Mouse (Mus musculus): Measurements from ENCODE around the gene Pram1. TPM values are rescaled to one million over a fixed set of nuclear protein-coding genes. Genes with fewer than 3 reads are reported as not detected.

Gene Pram1
- polyA plus RNA-seq, 1 experiment: 0.42 TPM

DNA sequence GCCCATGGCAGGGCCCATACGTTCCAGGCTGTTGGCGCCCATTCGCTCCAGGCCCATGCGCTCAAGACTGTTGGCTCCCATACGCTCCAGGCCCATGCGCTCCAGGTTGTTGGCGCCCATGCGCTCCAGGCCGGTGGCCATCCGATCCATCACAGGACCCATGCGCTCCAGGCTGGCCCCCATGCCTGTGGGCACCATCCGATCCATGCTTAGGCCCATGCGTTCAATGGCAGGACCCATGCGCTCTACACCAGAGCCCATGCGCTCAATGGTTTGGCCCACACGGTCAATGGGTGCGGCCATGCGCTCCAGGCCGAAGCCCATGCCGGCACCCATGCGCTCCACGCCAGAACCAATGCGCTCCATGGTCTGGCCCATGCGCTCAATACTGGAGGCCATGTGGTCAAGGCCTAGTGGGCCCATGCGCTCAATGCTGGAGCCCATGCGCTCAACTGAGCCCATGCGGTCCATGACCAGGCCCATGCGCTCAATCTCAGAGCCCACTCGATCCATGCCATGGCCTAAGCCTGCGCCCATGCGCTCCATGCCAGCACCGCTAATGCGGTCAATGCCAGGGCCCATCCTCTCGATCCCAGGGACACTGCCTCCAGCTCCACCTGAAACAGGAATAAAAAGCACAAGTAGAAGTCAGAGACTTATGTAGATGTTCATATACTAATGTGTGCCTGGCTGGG, 12.1 kb downstream of the Pram1 start:
- no peak for TF ChIP-seq CTCF (IDR thresholded peaks at IDR 0.05; ENCODE audit: extremely low read depth, insufficient read depth, low read length)
- no peak for TF ChIP-seq POLR2A (IDR thresholded peaks at IDR 0.05; ENCODE audit: extremely low read depth, insufficient read depth, low read length)
- Histone ChIP-seq H3K4me1 (ENCODE audit: control insufficient read depth, insufficient read depth, low read length) (peaks cover 2% of the 10 kb centered on the region; the same call in 1 of the 2 replicates), H3K27ac (ENCODE audit: insufficient read depth, low read length) (no peak overlapping the region), H3K4me3 (ENCODE audit: insufficient read depth, low read length) (no peak overlapping the region)

DNA sequence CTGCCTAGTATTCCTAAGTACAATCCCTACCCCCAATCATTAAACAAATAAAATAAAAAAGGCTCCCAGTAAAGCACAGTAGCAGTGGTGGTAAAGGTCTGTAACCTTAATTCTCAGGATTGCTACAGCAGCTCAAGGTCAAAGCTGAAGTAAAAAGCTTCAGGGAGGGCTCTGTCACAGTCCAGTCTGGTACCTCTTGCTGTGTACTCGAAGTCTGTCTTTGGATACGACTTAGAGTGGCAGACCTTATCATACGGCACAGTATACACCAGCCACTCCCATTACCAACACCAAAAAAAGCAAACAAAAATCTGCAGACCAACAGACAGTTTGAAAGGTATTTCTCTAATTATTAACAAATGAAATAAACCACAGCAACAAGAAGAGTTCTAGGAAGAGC, 29.0 kb downstream of the Pram1 start:
- no peak overlapping the region for H3K4me3 ChIP-seq (ENCODE audit: insufficient read depth, low read length)
- no peak overlapping the region for H3K27ac ChIP-seq (ENCODE audit: insufficient read depth, low read length)
- H3K4me1 ChIP-seq (ENCODE audit: control insufficient read depth, insufficient read depth, low read length): no peaks in the 10 kb centered on the region
- TF ChIP-seq POLR2A (IDR thresholded peaks at IDR 0.05; ENCODE audit: extremely low read depth, insufficient read depth, low read length) (no peak), CTCF (IDR thresholded peaks at IDR 0.05; ENCODE audit: extremely low read depth, insufficient read depth, low read length) (no peak)

DNA sequence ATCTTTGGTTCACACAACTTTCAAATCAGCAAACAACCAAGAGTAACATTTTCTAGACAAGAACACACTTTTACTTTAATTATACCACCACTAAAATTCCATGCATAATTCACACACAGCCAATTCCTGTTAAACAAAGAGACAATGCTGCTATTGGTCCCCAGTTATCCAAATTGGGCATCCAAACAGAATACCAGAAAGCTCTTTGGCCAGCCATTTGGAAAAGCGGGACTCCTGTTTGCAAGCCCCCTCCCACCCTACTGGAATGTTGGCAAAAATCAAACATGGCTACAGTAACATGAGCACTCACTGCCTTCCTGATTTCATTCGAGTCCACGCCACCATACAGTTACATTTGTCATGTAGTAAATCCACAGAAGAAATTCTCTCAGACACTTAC, 31.8 kb downstream of the Pram1 start:
- Histone ChIP-seq H3K27ac (ENCODE audit: insufficient read depth, low read length) (no peak overlapping the region), H3K4me1 (ENCODE audit: control insufficient read depth, insufficient read depth, low read length) (no peaks in the 10 kb centered on the region; the same call in 1 of the 2 replicates), H3K4me3 (ENCODE audit: insufficient read depth, low read length) (no peak overlapping the region)
- TF ChIP-seq POLR2A (IDR thresholded peaks at IDR 0.05; ENCODE audit: extremely low read depth, insufficient read depth, low read length) (no peak), CTCF (IDR thresholded peaks at IDR 0.05; ENCODE audit: extremely low read depth, insufficient read depth, low read length) (no peak)

DNA sequence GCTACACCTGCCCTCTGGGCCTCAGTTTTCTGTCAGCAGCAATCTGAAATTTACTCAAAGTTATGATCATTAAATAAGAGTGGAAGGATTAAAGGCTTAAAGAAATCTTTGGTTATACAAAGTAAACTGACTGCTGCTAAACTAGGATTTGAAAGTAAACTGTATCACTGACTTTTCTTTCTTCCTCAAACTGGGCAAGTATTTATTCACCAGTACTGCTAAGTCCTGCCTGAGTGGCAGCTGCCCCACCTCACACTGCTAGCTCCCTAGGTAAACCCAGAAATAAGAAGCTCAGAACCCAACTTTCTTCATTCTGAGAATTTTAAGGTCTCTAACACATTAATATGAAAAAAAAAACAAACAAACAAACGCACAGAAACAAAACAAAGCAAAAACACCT, 36.0 kb downstream of the Pram1 start:
- no peak for TF ChIP-seq POLR2A (IDR thresholded peaks at IDR 0.05; ENCODE audit: extremely low read depth, insufficient read depth, low read length)
- TF ChIP-seq CTCF (IDR thresholded peaks at IDR 0.05; ENCODE audit: extremely low read depth, insufficient read depth, low read length): no peak
- Histone ChIP-seq H3K4me3 (ENCODE audit: insufficient read depth, low read length) (no peak overlapping the region), H3K27ac (ENCODE audit: insufficient read depth, low read length) (no peak overlapping the region), H3K4me1 (ENCODE audit: control insufficient read depth, insufficient read depth, low read length) (peaks cover 3% of the 10 kb centered on the region)

DNA sequence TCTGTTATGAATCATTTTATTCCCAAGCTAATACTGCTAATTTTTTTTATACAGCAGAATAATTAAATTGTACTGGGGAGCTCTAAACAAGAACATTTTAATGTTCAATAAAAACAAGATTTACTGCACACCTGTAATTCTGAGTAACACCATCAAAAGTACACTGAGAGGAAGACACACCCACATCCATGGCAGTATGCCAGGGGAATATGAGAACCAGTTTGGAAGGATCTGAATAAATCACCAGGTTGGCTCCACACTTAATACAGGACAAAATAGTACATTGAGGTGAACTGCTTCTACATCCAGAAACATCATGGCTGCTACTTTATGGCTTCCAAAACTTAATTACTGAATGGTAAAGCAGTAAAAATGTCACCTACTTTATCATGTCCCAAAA, 37.6 kb downstream of the Pram1 start:
- H3K4me1 ChIP-seq (ENCODE audit: control insufficient read depth, insufficient read depth, low read length): peaks cover 3% of the 10 kb centered on the region
- TF ChIP-seq CTCF (IDR thresholded peaks at IDR 0.05; ENCODE audit: extremely low read depth, insufficient read depth, low read length): no peak
- TF ChIP-seq POLR2A (IDR thresholded peaks at IDR 0.05; ENCODE audit: extremely low read depth, insufficient read depth, low read length): no peak
- H3K27ac ChIP-seq (ENCODE audit: insufficient read depth, low read length): no peak overlapping the region
- H3K4me3 ChIP-seq (ENCODE audit: insufficient read depth, low read length): no peak overlapping the region

DNA sequence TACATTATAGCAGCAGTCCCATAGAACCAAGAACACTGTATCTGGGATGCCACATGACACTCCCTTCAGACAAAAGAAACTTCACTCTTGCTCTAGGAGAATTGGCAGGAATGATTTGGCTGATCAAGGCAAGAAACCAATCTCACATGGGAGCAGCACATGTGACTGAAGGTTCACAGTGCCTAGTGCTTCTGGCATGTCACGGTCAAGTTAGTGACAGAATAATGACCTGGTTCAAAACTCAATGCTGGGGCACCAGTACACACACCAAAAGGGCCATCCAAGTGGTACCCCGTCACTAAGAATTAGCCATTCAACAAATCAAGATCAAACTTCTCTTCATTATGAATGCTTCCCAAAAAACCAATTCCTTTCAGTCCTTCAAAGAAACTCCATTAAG, 38.2 kb downstream of the Pram1 start:
- Histone ChIP-seq H3K4me1 (ENCODE audit: control insufficient read depth, insufficient read depth, low read length) (peaks cover 3% of the 10 kb centered on the region), H3K4me3 (ENCODE audit: insufficient read depth, low read length) (no peak overlapping the region), H3K27ac (ENCODE audit: insufficient read depth, low read length) (no peak overlapping the region)
- no peak for TF ChIP-seq CTCF (IDR thresholded peaks at IDR 0.05; ENCODE audit: extremely low read depth, insufficient read depth, low read length)
- TF ChIP-seq POLR2A (IDR thresholded peaks at IDR 0.05; ENCODE audit: extremely low read depth, insufficient read depth, low read length): no peak

DNA sequence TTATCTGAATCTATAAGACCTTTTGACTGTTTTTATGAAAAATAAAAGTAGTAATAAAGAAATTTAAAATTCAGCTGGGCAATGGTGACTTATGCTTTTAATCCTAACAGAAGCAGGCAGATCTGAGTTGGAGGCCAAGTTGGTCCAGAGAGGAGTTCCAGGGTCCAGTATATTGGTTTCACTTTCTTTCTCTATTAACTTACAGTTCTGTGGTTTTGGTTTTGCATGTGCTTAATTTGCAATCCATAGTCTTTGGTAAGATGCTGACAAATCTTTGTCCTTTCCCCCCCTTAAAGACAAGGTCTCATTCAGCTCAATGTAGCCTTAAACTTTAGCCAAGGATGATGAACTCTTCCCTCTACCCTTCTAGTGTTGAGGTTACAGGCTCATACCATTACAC, 40.9 kb downstream of the Pram1 start:
- Histone ChIP-seq H3K27ac (ENCODE audit: insufficient read depth, low read length) (no peak overlapping the region), H3K4me3 (ENCODE audit: insufficient read depth, low read length) (no peak overlapping the region), H3K4me1 (ENCODE audit: control insufficient read depth, insufficient read depth, low read length) (peaks cover 9% of the 10 kb centered on the region)
- TF ChIP-seq POLR2A (IDR thresholded peaks at IDR 0.05; ENCODE audit: extremely low read depth, insufficient read depth, low read length) (no peak), CTCF (IDR thresholded peaks at IDR 0.05; ENCODE audit: extremely low read depth, insufficient read depth, low read length) (no peak)

DNA sequence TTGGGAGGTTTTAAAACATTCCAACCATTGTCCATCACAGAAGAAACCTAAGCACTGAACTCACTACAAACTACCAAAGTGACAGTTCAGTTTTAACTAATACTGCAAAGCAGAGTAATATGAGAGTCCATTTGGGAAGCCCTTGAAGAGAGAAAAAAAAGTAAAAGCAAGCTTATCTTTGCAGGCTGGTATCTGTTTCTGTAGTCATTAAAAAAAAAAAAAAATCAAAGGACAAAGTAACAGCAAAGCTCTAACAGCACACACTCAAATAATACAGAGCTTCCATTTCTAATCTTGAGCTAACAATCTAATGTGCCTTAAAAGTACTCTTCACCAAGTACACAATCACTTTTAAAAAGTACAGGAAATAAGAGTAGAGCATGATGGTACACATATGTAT, 43.9 kb downstream of the Pram1 start:
- Histone ChIP-seq H3K27ac (ENCODE audit: insufficient read depth, low read length) (no peak overlapping the region), H3K4me1 (ENCODE audit: control insufficient read depth, insufficient read depth, low read length) (peaks cover 9% of the 10 kb centered on the region), H3K4me3 (ENCODE audit: insufficient read depth, low read length) (no peak overlapping the region)
- no peak for TF ChIP-seq CTCF (IDR thresholded peaks at IDR 0.05; ENCODE audit: extremely low read depth, insufficient read depth, low read length)

DNA sequence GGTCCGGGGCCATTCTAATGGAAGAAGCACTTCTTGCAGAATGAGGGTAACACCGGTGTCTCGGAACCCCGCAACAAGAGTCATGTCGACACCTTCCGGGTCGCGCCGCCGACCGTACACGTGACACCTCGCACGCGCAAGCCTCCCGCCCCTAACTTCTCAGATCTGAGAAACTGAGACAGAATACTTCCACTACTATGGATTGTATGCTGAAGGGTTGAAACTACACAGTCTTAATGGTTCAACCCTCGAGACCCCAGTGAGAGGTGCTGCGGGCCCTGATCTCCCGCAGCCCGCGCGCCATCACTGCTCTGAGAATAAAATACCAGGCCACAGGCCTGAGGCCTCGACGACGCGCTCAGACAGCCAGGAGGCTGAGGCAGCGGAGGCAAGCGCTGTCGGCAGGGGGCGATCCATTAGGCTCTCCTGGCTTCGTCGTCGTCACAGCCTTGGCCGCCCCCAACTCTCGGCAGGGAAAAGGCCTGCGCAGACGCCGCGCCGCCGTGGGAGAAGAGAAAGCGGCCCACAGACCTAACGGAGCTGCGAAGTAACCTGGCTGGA, 46.9 kb downstream of the Pram1 start:
- Histone ChIP-seq H3K4me3 (ENCODE audit: insufficient read depth, low read length) (peak overlapping the region; percentile 58), H3K4me1 (ENCODE audit: control insufficient read depth, insufficient read depth, low read length) (peaks cover 6% of the 10 kb centered on the region; the same call in 1 of the 2 replicates), H3K27ac (ENCODE audit: insufficient read depth, low read length) (peak overlapping the region; percentile 73)
- TF ChIP-seq CTCF (IDR thresholded peaks at IDR 0.05; ENCODE audit: extremely low read depth, insufficient read depth, low read length) (peak; percentile 20; the same call in 1 of the 2 replicates), POLR2A (IDR thresholded peaks at IDR 0.05; ENCODE audit: extremely low read depth, insufficient read depth, low read length) (peak; percentile 31; the same call in 1 of the 2 replicates)

DNA sequence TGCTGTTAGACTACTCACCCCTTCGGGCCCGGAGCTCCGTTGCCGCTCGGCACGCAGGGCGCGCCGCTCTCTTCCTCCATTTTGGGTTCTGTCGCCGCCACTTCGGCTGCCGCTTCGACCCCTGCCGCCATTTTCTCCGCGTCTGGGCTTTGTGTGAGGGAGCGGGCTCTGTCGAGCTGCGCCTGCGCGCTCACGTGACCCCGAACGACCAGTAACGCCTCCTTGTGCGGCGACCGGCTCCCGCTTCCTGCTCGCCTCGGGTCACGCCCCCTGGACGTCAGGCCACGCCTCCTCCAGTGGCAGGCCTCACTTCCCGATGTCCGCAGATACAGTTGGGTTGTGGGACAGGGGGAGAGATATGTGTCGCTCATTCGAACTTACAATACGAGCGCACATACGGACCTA, 47.4 kb downstream of the Pram1 start:
- TF ChIP-seq POLR2A (IDR thresholded peaks at IDR 0.05; ENCODE audit: extremely low read depth, insufficient read depth, low read length): peak; percentile 85
- no peak for TF ChIP-seq CTCF (IDR thresholded peaks at IDR 0.05; ENCODE audit: extremely low read depth, insufficient read depth, low read length)
- Histone ChIP-seq H3K4me1 (ENCODE audit: control insufficient read depth, insufficient read depth, low read length) (peaks cover 6% of the 10 kb centered on the region; the same call in 1 of the 2 replicates), H3K27ac (ENCODE audit: insufficient read depth, low read length) (peak overlapping the region; percentile 73), H3K4me3 (ENCODE audit: insufficient read depth, low read length) (peak overlapping the region; percentile 58)
